Comparison of ENCODE assay signal across 31 mouse cellular contexts in the genomic region with DNA sequence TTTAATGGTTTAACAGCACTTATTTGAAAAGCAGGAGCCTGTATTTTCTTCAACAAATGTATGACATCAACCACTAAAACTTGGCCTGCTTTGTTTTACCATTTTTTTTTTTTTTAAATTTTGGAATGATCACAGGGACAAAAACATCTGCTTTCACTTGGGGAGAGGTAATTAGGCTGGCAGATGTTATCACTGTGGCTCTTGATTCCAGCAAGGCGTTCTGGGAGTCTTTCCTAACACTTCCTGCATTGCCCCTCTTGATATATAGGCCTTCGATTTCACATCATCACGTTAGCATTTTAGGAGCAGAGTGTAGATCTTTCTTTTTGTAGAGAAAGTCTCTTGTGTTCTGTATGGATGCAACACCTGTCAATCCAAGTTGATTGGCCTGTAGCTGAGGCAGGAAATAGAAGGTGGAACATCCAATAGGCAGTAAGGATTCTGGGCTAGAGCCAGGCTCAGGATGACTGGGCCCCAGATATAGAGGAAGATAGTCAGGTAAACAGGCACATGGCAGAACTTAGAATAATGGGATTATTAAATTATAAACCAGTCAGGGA. TPM values are rescaled to one million over a fixed set of nuclear protein-coding genes. Genes with fewer than 3 reads are reported as not detected.
A peak's percentile ranks its signal among the peaks of the same experiment; 100 is the strongest.
DNase-seq lines count a peak whose midpoint lies in the region; ATAC-seq and TF ChIP-seq lines count a peak whose summit lies in the region.
"Had no signal": no experiment of that assay in that cellular context is flagged by ENCODE, and none has a peak within 500 bp of the region (broad histone marks: within the 10 kb centered on the region; RNA-seq: fewer than 3 reads in every experiment).

No protein-coding gene starts in this region.

- H3K9ac ChIP-seq in kidney, embryonic 15.5 days = no peak overlapping the region
- H3K9ac ChIP-seq: forebrain, embryonic 12.5 days; hindbrain, embryonic 12.5 days; liver, embryonic 12.5 days; lung, embryonic 14.5 days had no signal

- no peaks in the 10 kb centered on the region; the same call in 1 of the 2 replicates for H3K4me1 ChIP-seq in cerebellum, adult 2 months (ENCODE audit: control insufficient read depth, insufficient read depth, low read length)
- H3K4me1 ChIP-seq in heart, embryonic 10.5 days = peaks cover 8% of the 10 kb centered on the region
- peaks cover 6% of the 10 kb centered on the region; the same call in 1 of the 2 replicates for H3K4me1 ChIP-seq in kidney, embryonic 15.5 days
- no peaks in the 10 kb centered on the region for H3K4me1 ChIP-seq in lung, adult 2 months (ENCODE audit: control insufficient read depth, insufficient read depth, low read length)
- H3K4me1 ChIP-seq: liver, embryonic 12.5 days had no signal

- H3K36me3 ChIP-seq in heart, embryonic 10.5 days = no peaks in the 10 kb centered on the region
- H3K36me3 ChIP-seq in kidney, embryonic 15.5 days = no peaks in the 10 kb centered on the region
- H3K36me3 ChIP-seq: liver, embryonic 12.5 days had no signal

- no peak for ATAC-seq in kidney, embryonic 15.5 days (replicated peaks; ENCODE audit: low FRiP score)
- ATAC-seq: CD4-positive, CD25-positive, alpha-beta regulatory T cell, adult 4 months; inflammation-experienced regulatory T-cells, adult 6 months; liver, embryonic 12.5 days had no signal

- H3K27me3 ChIP-seq in cerebellum, adult 2 months (ENCODE audit: control insufficient read depth, insufficient read depth, low read length) = no peaks in the 10 kb centered on the region
- H3K27me3 ChIP-seq in heart, embryonic 10.5 days (ENCODE audit: insufficient read depth, poor library complexity, severe bottlenecking) = peaks cover 43% of the 10 kb centered on the region
- peaks cover 33% of the 10 kb centered on the region for H3K27me3 ChIP-seq in kidney, embryonic 15.5 days

- DNase-seq in cerebellum, postnatal 10 days = peak; percentile 27 to 44
- no peak for DNase-seq in cerebellum, adult 2 months
- peak; percentile 55 for DNase-seq in heart, adult 11 months
- no peak for DNase-seq in heart, embryonic 10.5 days (ENCODE audit: low spot score)
- peak; percentile 7 for DNase-seq in adipocyte (ENCODE audit: low spot score)
- DNase-seq in heart, adult 8-10 months (ENCODE audit: low spot score) = no peak
- DNase-seq in lung, adult 2 months = no peak
- DNase-seq: adrenal gland, postnatal 25 days; cerebellum, adult 11 months; cerebellum, postnatal 36 days; gastrocnemius, postnatal 14 days; heart, postnatal 10 days; kidney, adult 2 months; kidney, postnatal 14 days; layer of hippocampus, postnatal 36 days; lung, embryonic 14.5 days; lung, postnatal 36 days; right cerebral cortex, postnatal 25 days; thymus, adult 2 months had no signal

- no peak for TF ChIP-seq POLR2A in cerebellum, adult 2 months (IDR thresholded peaks at IDR 0.05; ENCODE audit: borderline replicate concordance, insufficient read depth, low read length)
- TF ChIP-seq POLR2A in lung, adult 2 months (IDR thresholded peaks at IDR 0.05; ENCODE audit: borderline replicate concordance, extremely low read depth, low read depth, low read length) = no peak

- H3K4me3 ChIP-seq in cerebellum, adult 2 months (replicated peaks; ENCODE audit: insufficient read depth, low read depth, low read length) = no peak overlapping the region
- no peak overlapping the region for H3K4me3 ChIP-seq in heart, embryonic 10.5 days
- no peak overlapping the region for H3K4me3 ChIP-seq in kidney, embryonic 15.5 days (replicated peaks)
- H3K4me3 ChIP-seq in lung, adult 2 months (replicated peaks; ENCODE audit: extremely low read depth, low read depth, low read length) = no peak overlapping the region
- H3K4me3 ChIP-seq: forebrain, embryonic 12.5 days; hindbrain, embryonic 12.5 days; layer of hippocampus, adult 2 months; liver, embryonic 12.5 days had no signal

- no peaks in the 10 kb centered on the region for H3K9me3 ChIP-seq in heart, embryonic 10.5 days
- no peaks in the 10 kb centered on the region for H3K9me3 ChIP-seq in kidney, embryonic 15.5 days (replicated peaks)
- H3K9me3 ChIP-seq: forebrain, embryonic 12.5 days; hindbrain, embryonic 12.5 days; liver, embryonic 12.5 days had no signal

- TF ChIP-seq CTCF in cerebellum, adult 2 months (IDR thresholded peaks at IDR 0.05; ENCODE audit: borderline replicate concordance, insufficient read depth, low read depth, low read length) = no peak
- TF ChIP-seq CTCF in lung, adult 2 months (IDR thresholded peaks at IDR 0.05; ENCODE audit: insufficient read depth, low read length) = no peak

- H3K27ac ChIP-seq in cerebellum, adult 2 months (ENCODE audit: insufficient read depth, low read length) = no peak overlapping the region
- H3K27ac ChIP-seq in heart, embryonic 10.5 days = no peak overlapping the region
- no peak overlapping the region for H3K27ac ChIP-seq in kidney, embryonic 15.5 days
- H3K27ac ChIP-seq: forebrain, embryonic 12.5 days; hindbrain, embryonic 12.5 days; layer of hippocampus, adult 2 months; liver, embryonic 12.5 days had no signal

- 91% methylated on average over 3 of the region's 3 CpGs for WGBS in cerebellum, adult 2 months
- 53% methylated on average over 3 of the region's 3 CpGs for WGBS in heart, embryonic 10.5 days
- WGBS in kidney, embryonic 15.5 days = 60% methylated on average over 3 of the region's 3 CpGs
- 59% methylated on average over 3 of the region's 3 CpGs for WGBS in lung, adult 2 months

- no peak overlapping the region for H3K4me2 ChIP-seq in kidney, embryonic 15.5 days
- H3K4me2 ChIP-seq: forebrain, embryonic 12.5 days; heart, embryonic 11.5 days; hindbrain, embryonic 12.5 days; liver, embryonic 12.5 days; lung, embryonic 14.5 days had no signal

RNA-seq across cellular contexts. Expression of gene Ap3b2, which starts 14.1 kb away (rescaled TPM):
- 139 and 141 TPM in 2 replicates for polyA plus RNA-seq in cerebellum, adult 2 months (2012; rRNA removed)
- polyA plus RNA-seq in heart, embryonic 10.5 days (2016; fragmentation: Nextera tagmentation; extraction: Ambion mirVana) = 12.9 and 16.8 TPM in 2 replicates
- polyA plus RNA-seq in kidney, embryonic 15.5 days (2015; fragmentation: Nextera tagmentation; extraction: Ambion mirVana) = 1.2 and 2.6 TPM in 2 replicates
- not detected for total RNA-seq in heart, adult 8-10 months (2022)
- 0.08 and 0.09 TPM in 2 replicates for polyA plus RNA-seq in lung, adult 2 months (2012; rRNA removed)
- polyA plus RNA-seq: CD4-positive, CD25-positive, alpha-beta regulatory T cell, adult 4 months; inflammation-experienced regulatory T-cells, adult 6 months had no signal

RNA-seq across cellular contexts. Expression of gene BC048679, which starts 18.5 kb away (rescaled TPM):
- not detected in 2 replicates for polyA plus RNA-seq in cerebellum, adult 2 months (2012; rRNA removed)
- not detected in 2 replicates for polyA plus RNA-seq in heart, embryonic 10.5 days (2016; fragmentation: Nextera tagmentation; extraction: Ambion mirVana)
- polyA plus RNA-seq in kidney, embryonic 15.5 days (2015; fragmentation: Nextera tagmentation; extraction: Ambion mirVana) = not detected in 2 replicates
- under 1 TPM in 1 of 4 experiments, not detected in 3; 0.80 TPM for total RNA-seq in heart, adult 8-10 months (2022)
- not detected in 2 replicates for polyA plus RNA-seq in lung, adult 2 months (2012; rRNA removed)
- total RNA-seq: adrenal gland, postnatal 25 days; gastrocnemius, postnatal 14 days; heart, postnatal 10 days; layer of hippocampus, adult 2 months; layer of hippocampus, postnatal 36 days had no signal
- polyA plus RNA-seq: CD4-positive, CD25-positive, alpha-beta regulatory T cell, adult 4 months; forebrain, embryonic 12.5 days; frontal cortex, adult 2 months; heart, embryonic 11.5 days; hindbrain, embryonic 12.5 days; inflammation-experienced regulatory T-cells, adult 6 months; limb, embryonic 11.5 days; liver, embryonic 12.5 days; lung, embryonic 14.5 days; stomach, embryonic 16.5 days; thymus, adult 2 months; urinary bladder, adult 2 months had no signal

RNA-seq across cellular contexts. Expression of gene Cpeb1, which starts 24.3 kb away (rescaled TPM):
- polyA plus RNA-seq in cerebellum, adult 2 months (2012; rRNA removed) = 84.0 and 89.6 TPM in 2 replicates
- polyA plus RNA-seq in heart, embryonic 10.5 days (2016; fragmentation: Nextera tagmentation; extraction: Ambion mirVana) = 1.8 and 3.1 TPM in 2 replicates
- polyA plus RNA-seq in kidney, embryonic 15.5 days (2015; fragmentation: Nextera tagmentation; extraction: Ambion mirVana) = 0.87 and 1.9 TPM in 2 replicates
- total RNA-seq in heart, adult 8-10 months (2022) = 10 to 100 TPM; 16.6 to 21.5 (median 20.8) TPM
- 12.5 and 15.9 TPM in 2 replicates for polyA plus RNA-seq in lung, adult 2 months (2012; rRNA removed)

Comparison
In these comparisons a context has a peak if more than half of its experiments do, and no peak if none do; other contexts are left out.
1. DNase-seq: peak in cerebellum, postnatal 10 days (2 of 2), heart, adult 11 months (single experiment) and adipocyte (single experiment); none in cerebellum, adult 2 months (0 of 2), heart, embryonic 10.5 days (single experiment), heart, adult 8-10 months (single experiment) and lung, adult 2 months (single experiment).